Mouse (Mus musculus): Measurements from ENCODE around the gene Ndufc1. TPM values are rescaled to one million over a fixed set of nuclear protein-coding genes. Genes with fewer than 3 reads are reported as not detected.
"Not testable (repeated sequence)": the region's sequence is repeated elsewhere in the genome, so short reads cannot be mapped to it uniquely, and the experiment has no call there.

Ndufc1 gene
- polyA plus RNA-seq, 1 experiment: 320 TPM

DNA sequence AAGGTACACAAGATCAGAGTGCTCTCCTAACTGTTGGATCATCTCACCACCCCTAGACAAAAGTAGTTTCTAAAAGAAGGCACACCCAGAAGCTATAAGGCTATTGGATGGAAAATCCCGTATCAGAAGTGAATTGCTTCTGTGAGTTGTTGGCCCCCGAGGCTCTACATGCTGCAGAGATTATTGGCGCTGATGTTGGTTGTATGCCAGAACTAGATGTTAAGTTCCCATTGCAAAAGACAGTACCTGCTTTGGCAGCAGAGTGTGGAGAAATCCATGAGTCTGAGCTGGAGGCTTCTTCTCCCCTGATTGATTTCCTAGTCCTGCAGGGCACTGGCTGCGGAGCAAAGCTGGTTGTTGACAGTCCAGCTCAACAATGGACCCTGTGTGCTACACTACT lies 40.8 kb downstream of the Ndufc1 start:
- no peak for DNase-seq (ENCODE audit: low spot score)

DNA sequence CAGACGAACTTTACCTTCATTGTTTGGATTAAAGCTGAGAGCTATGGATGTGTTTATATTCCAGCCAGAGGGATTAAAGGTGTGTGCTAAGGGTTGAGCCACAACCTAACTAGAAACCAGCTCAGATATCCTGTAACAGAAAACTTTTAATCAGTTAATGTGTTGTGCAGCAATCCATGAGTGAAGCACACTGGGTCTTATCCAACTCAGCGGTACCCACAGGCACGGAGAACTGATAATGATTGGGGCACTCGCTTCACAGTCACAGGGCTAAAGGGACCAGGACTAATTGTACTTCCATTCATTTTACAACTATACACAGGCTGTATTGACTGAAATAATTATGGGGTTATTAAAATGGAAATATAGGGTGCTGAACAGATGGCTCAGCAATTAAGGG lies 41.9 kb downstream of the Ndufc1 start:
- DNase-seq (ENCODE audit: low spot score): no peak

- no peak for DNase-seq (ENCODE audit: low spot score)
Observed at GRCm38 (mm10) chr3:51365517-51365882, 43.3 kb downstream of the Ndufc1 start.

DNA sequence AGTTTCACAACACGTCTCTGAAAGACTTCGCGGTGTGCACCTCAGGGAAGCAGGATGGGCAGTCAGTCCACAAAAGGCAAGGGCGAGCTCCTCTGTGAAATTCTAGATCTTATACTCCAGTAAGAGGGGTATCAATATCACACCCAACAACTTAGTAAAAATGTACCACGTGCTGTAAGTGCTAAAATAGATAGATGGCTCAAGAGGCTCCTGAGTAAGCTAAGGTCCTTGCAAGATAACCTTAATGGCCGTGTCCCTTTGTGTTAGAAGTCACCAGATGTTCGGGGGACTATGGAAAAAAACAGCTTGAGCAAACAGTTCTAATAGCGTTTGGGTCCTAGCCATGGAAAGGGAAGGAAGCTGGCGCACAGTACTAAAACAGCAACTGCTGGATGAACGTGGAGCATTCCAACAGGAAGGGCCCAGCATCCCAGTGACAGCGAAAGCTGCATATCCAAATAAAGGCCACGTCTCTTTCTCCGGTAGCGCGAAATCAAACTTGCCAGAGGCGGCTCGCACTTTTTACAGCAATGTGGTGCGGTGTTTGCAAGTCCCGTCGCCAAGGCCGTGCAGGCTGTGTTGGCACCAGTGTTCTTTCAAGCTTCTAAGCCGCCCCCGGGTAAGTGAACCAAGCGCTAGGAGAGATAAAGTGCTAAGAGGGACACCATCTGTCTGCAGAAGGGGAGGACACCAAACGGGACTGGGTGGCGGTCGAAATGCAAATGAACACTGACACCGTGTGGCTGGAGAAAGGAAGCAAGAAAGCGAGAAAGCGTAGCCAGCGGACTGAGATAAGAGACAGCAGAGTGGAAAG lies 43.9 kb downstream of the Ndufc1 start:
- DNase-seq (ENCODE audit: low spot score): peak; percentile 44

DNA sequence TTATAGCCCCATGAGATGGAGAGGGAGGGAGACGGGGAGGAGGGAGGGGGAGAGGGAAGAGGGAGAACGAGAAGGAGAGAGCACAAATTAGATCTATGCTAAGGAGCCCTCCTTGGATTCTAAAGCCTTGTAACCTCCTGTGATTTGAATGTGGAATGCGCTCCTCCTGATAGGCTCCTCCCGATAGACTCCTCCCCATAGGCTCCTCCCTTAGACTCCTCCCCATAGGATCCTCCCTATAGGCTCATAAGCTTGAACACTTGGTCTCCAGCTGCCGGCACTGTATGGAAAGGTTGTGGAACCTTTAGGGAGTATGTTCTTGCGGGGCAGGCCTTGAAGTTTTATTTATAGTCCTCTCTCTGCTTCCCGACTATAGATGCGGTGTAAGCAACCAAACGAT lies 47.7 kb downstream of the Ndufc1 start:
- no peak for DNase-seq (ENCODE audit: low spot score)

DNA sequence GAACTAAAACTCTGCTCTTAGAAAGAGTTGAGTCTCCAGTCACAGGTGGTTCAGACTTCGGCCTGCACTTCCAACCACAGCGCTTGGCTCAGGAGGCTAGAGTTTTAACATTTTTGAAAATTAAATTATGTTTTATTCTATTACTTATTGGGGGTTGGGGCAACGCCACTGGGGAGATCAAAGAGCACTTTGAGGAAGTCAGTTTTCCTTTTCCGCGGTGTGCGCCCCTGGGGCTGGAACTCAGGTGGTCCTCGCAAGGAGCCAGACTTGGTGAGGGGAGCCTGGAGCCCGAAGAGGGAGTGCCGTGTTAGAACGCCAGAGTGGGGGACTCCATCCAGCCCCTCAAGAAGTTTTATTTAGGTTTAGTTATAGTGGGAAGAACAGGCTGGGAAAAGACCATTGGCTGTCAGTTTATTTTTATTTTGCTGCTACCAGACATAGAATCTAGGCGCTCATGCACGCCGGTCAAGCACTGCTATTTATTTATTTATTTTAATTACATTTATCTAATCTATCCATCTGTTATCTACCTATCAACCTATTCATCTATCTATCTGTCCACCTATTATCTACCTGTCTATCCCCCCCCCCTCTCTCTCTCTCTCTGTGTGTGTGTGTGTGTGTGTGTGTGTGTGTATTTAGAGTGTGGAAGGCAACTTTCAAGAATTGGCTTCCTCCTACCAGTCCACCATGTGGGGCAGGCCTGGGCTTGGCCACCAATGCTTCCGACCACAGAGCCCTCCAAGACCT lies 49.1 kb downstream of the Ndufc1 start:
- DNase-seq (ENCODE audit: low spot score): no peak

DNA sequence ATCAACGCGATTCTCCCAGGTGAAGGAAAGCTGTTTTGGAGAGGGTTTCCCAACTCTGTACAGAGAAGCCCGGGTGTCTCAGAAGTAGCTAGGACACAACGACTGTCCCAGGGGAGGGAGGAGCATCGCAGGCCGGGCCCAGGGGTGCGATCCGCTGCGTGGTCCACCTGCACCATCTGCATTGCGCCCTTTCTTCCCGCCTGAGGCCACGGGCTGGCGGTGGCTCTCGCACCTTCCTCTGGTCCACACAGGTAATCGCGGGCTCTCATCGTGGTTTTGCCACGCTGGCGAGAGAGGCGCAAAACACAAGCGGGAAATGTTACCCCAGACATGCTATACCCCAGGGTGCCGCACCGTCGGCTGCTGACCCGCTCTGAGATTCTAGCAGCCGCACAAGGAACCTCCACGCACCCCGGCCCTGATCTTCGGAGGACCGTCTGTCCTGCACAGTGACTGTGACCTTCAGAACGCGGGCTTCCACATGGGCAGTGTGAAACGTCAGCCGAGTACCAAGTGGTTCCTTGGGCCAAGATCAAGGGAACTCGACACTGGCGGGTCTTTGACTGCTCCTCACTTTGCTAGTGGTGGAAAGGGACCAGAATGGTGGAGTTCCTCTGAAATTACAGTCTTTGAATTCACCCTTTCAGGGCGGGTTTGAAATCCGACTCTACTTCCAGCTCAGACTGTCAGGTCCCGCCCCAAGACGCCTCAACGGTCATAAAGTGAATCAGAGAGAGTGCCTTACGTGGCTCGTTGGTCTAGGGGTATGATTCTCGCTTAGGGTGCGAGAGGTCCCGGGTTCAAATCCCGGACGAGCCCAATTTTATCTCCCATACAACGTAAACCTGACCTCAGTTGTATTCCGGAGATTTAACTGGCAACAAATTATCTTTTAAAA lies 49.9 kb downstream of the Ndufc1 start:
- peak; percentile 41 for DNase-seq (ENCODE audit: low spot score)

DNA sequence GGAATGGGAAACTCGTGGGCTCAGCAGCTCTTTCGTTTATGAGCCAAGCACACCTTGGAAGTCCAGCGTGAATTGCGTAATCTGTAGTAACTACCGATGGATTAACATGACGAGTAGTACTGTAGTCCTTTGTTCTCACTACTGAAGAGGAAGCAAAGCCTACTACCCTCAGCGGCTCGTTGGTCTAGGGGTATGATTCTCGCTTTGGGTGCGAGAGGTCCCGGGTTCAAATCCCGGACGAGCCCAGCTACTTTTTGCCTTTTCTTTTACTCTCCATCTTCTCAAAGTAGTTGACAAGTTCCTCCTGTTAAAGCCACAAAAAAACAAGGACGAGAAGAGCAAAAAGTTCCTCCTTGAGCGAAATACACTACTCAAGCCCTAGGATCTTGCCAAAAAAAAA lies 50.6 kb downstream of the Ndufc1 start:
- no peak for DNase-seq (ENCODE audit: low spot score)

DNA sequence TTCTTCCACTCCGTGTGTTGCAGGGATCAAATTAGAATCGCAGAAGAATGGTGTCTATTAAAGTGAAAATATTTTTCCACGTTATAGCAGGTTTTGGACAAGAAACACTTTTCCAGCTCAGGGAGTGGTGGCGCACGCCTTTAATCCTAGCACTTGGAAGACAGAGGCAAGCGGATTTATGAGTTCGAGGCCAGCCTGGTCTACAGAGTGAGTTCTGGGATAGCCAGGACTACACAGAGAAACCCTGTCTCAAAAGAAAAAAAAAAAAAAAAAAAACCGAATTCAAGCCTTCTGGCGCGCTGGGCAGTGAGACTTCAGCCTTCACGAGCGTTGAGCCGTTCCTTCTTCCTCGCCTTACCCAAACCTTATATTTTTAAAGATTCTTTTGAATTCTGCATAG lies 51.2 kb downstream of the Ndufc1 start:
- DNase-seq (ENCODE audit: low spot score): no peak

DNA sequence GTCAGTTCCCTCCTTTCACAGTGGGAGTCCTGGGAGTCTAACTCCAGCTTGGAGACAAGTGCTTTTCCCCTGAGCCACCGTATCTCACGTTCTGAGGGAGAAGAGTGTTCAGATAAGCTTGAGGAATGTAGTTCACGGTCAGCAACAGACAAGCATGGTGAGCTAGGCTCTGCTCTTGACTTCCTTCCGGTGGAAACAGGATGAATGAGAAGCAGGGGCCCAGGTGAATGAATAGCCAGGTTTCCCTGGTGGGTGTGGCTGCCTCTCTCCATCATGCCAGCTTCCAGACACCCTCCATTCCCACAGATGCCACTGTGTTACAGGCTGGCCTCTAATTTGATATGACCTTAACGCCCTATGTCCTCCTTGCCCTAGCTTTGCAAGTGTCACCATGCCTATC lies 51.7 kb downstream of the Ndufc1 start:
- no peak for DNase-seq (ENCODE audit: low spot score)

GRCm38 (mm10) chr3:51354956-51355355 lies 53.8 kb downstream of the Ndufc1 start:
- DNase-seq (ENCODE audit: low spot score): not testable (repeated sequence)

Other genes starting within 250 kb of the Ndufc1 start
- 10.7 and 12.5 TPM in 2 replicates for gene Noct, start 184.5 kb downstream of the Ndufc1 start, polyA plus RNA-seq (2012; rRNA removed)
- 52.0 and 53.9 TPM in 2 replicates for gene Elf2, start 68.3 kb downstream of the Ndufc1 start, polyA plus RNA-seq (2012; rRNA removed)
- gene Mgarp, start 12.2 kb downstream of the Ndufc1 start, polyA plus RNA-seq (2012; rRNA removed): 2.9 and 3.6 TPM in 2 replicates
- 21.1 and 22.9 TPM in 2 replicates for gene Naa15, start 6.2 kb upstream of the Ndufc1 start, polyA plus RNA-seq (2012; rRNA removed)
- gene Rab33b, start 74.9 kb upstream of the Ndufc1 start, polyA plus RNA-seq (2012; rRNA removed): 29.1 and 30.2 TPM in 2 replicates
- 41.5 and 63.2 TPM in 2 replicates for gene Setd7, start 151.9 kb upstream of the Ndufc1 start, polyA plus RNA-seq (2012; rRNA removed)

Data from urinary bladder, adult 2 months (tissue).